Mouse (Mus musculus) heart, postnatal 4 days (tissue): ENCODE measurements around the gene Cd59a. TPM values are rescaled to one million over a fixed set of nuclear protein-coding genes. Genes with fewer than 3 reads are reported as not detected.
"Not testable (repeated sequence)": the region's sequence is repeated elsewhere in the genome, so short reads cannot be mapped to it uniquely, and the experiment has no call there.

Experiments used
- DNase-seq: peaks from one replicate; pipeline ENCODE4 v3.0.0; 2021
- total RNA-seq, 2 experiments: library from RNA; stranded (reverse); gene quantifications; 2 replicates each; pipeline ENCODE4 v1.2.3; 2021

The Cd59a gene
- total RNA-seq, result 10 to 100 TPM; 28.1 to 31.9 TPM

GRCm38 (mm10) chr2:104095741-104096213, at the start of gene Cd59a:
Cd59a (plus strand) TSS chr2:104095801.
- DNase-seq, result peak; percentile 90

- DNase-seq, result no peak
These were observed 37.2 kb upstream of the Cd59a start for GRCm38 (mm10) chr2:104058381-104058780.

- DNase-seq, result no peak
These were observed 36.6 kb upstream of the Cd59a start for GRCm38 (mm10) chr2:104058954-104059353.

GRCm38 (mm10) chr2:104059786-104060185, 35.8 kb upstream of the Cd59a start:
- no peak for DNase-seq

GRCm38 (mm10) chr2:104060996-104061395, 34.6 kb upstream of the Cd59a start:
- no peak for DNase-seq

- no peak for DNase-seq
These were observed 32.9 kb upstream of the Cd59a start for GRCm38 (mm10) chr2:104062665-104063064.

- DNase-seq, result no peak
These were observed 31.4 kb upstream of the Cd59a start for GRCm38 (mm10) chr2:104064152-104064551.

GRCm38 (mm10) chr2:104065526-104065925, 30.1 kb upstream of the Cd59a start, which contains the start of gene Gm10912:
Gm10912 (plus strand) TSS chr2:104065826.
- not testable (repeated sequence) for DNase-seq

- DNase-seq, result not testable (repeated sequence)
These were observed 27.2 kb upstream of the Cd59a start, which contains the start of gene Gm10799 for GRCm38 (mm10) chr2:104068450-104068849. Gm10799 (minus strand) TSS chr2:104068550.

- peak; percentile 50 for DNase-seq
These were observed 25.9 kb upstream of the Cd59a start, which contains the start of gene Cd59b for GRCm38 (mm10) chr2:104069704-104070185. Cd59b (plus strand) TSS chr2:104069849.

GRCm38 (mm10) chr2:104078285-104078684, 17.3 kb upstream of the Cd59a start:
- DNase-seq, result not testable (repeated sequence)

- DNase-seq, result not testable (repeated sequence)
These were observed 14.1 kb upstream of the Cd59a start for GRCm38 (mm10) chr2:104081436-104082050.

- no peak for DNase-seq
These were observed 13.1 kb upstream of the Cd59a start for GRCm38 (mm10) chr2:104082474-104082873.

- not testable (repeated sequence) for DNase-seq
These were observed 11.6 kb upstream of the Cd59a start for GRCm38 (mm10) chr2:104084027-104084426.

- not testable (repeated sequence) for DNase-seq
These were observed 8.0 kb upstream of the Cd59a start for GRCm38 (mm10) chr2:104087562-104087961.

- DNase-seq, result no peak
These were observed 2.3 kb upstream of the Cd59a start for GRCm38 (mm10) chr2:104093305-104093704.

- no peak for DNase-seq
These were observed 655 bp downstream of the Cd59a start for GRCm38 (mm10) chr2:104096256-104096655.

GRCm38 (mm10) chr2:104096796-104097195, 1.2 kb downstream of the Cd59a start:
- DNase-seq, result not testable (repeated sequence)

- not testable (repeated sequence) for DNase-seq
These were observed 1.8 kb downstream of the Cd59a start for GRCm38 (mm10) chr2:104097396-104097795.

- no peak for DNase-seq
These were observed 3.1 kb downstream of the Cd59a start for GRCm38 (mm10) chr2:104098529-104099230.

- no peak for DNase-seq
These were observed 3.6 kb downstream of the Cd59a start for GRCm38 (mm10) chr2:104099231-104099585.

GRCm38 (mm10) chr2:104099946-104100345, 4.3 kb downstream of the Cd59a start:
- DNase-seq, result no peak

GRCm38 (mm10) chr2:104104800-104105199, 9.2 kb downstream of the Cd59a start:
- DNase-seq, result no peak
